In genomic region chr5:124093120-124093794, GRCm38 (mm10) we compare ENCODE assay signal across 8 mouse cellular contexts. TPM values are rescaled to one million over a fixed set of nuclear protein-coding genes. Genes with fewer than 3 reads are reported as not detected.
A peak's percentile ranks its signal among the peaks of the same experiment; 100 is the strongest.
DNase-seq lines count a peak whose midpoint lies in the region; ATAC-seq and TF ChIP-seq lines count a peak whose summit lies in the region.

No protein-coding gene starts in this region.

- ATAC-seq in forebrain, embryonic 13.5 days: 0 out of 2 replicates have a peak, but pooled peaks have one; percentile 25
- no peak for ATAC-seq in forebrain, embryonic 12.5 days (ENCODE audit: low FRiP score)
- ATAC-seq in heart, embryonic 16.5 days (replicated peaks; ENCODE audit: extremely low read depth, insufficient read depth, low FRiP score): no peak

- H3K9me3 ChIP-seq in forebrain, embryonic 13.5 days (replicated peaks): 0 out of 2 replicates have a peak, but pooled peaks cover 4% of the 10 kb centered on the region
- peaks cover 3% of the 10 kb centered on the region; the same call in 1 of the 2 replicates for H3K9me3 ChIP-seq in forebrain, embryonic 12.5 days
- H3K9me3 ChIP-seq in heart, embryonic 16.5 days (replicated peaks; ENCODE audit: control insufficient read depth, low read length): no peaks in the 10 kb centered on the region

- no peak overlapping the region for H3K4me2 ChIP-seq in forebrain, embryonic 13.5 days
- H3K4me2 ChIP-seq in forebrain, embryonic 12.5 days: no peak overlapping the region
- no peak overlapping the region for H3K4me2 ChIP-seq in heart, embryonic 16.5 days (ENCODE audit: low read depth, low read length)

- DNase-seq in testis, postnatal 10 days (ENCODE audit: low spot score): peak; percentile 79
- DNase-seq in testis, postnatal 14 days (ENCODE audit: low spot score): no peak
- DNase-seq in liver, adult 2 months (ENCODE audit: extremely low read depth, low read depth, low spot score): peak; percentile 56
- DNase-seq in embryo, embryonic 11 days: no peak
- DNase-seq in neural tube, embryonic 10.5 days (ENCODE audit: extremely low spot score, low spot score): no peak

- no peak overlapping the region for H3K4me3 ChIP-seq in forebrain, embryonic 13.5 days
- no peak overlapping the region for H3K4me3 ChIP-seq in forebrain, embryonic 12.5 days (replicated peaks)
- H3K4me3 ChIP-seq in heart, embryonic 16.5 days (ENCODE audit: low read length): no peak overlapping the region
- no peak overlapping the region for H3K4me3 ChIP-seq in liver, adult 2 months (ENCODE audit: insufficient read depth, low read depth, low read length)

- peaks cover 18% of the 10 kb centered on the region for H3K4me1 ChIP-seq in forebrain, embryonic 13.5 days
- peaks cover 11% of the 10 kb centered on the region for H3K4me1 ChIP-seq in forebrain, embryonic 12.5 days
- peaks cover 15% of the 10 kb centered on the region for H3K4me1 ChIP-seq in heart, embryonic 16.5 days (ENCODE audit: control insufficient read depth, insufficient read depth, low read length)
- H3K4me1 ChIP-seq in liver, adult 2 months (ENCODE audit: control insufficient read depth, insufficient read depth, low read length): peaks cover 10% of the 10 kb centered on the region; the same call in 1 of the 2 replicates

- H3K79me2 ChIP-seq in liver, adult 2 months (ENCODE audit: control insufficient read depth, insufficient read depth, low read length): no peaks in the 10 kb centered on the region

- H3K36me3 ChIP-seq in forebrain, embryonic 13.5 days (ENCODE audit: poor library complexity, severe bottlenecking): no peaks in the 10 kb centered on the region
- no peaks in the 10 kb centered on the region for H3K36me3 ChIP-seq in forebrain, embryonic 12.5 days (replicated peaks)
- H3K36me3 ChIP-seq in heart, embryonic 16.5 days (ENCODE audit: control insufficient read depth, insufficient read depth): no peaks in the 10 kb centered on the region
- no peaks in the 10 kb centered on the region for H3K36me3 ChIP-seq in liver, adult 2 months (ENCODE audit: control insufficient read depth, insufficient read depth, low read length)

- TF ChIP-seq POLR2A in liver, adult 2 months (IDR thresholded peaks at IDR 0.05; ENCODE audit: extremely low read depth, insufficient read depth, low read length): no peak

- TF ChIP-seq CTCF in liver, adult 2 months (IDR thresholded peaks at IDR 0.05; ENCODE audit: low read depth, low read length): no peak

- H3K9ac ChIP-seq in forebrain, embryonic 13.5 days: no peak overlapping the region; the same call in 1 of the 2 replicates
- H3K9ac ChIP-seq in forebrain, embryonic 12.5 days: no peak overlapping the region
- H3K9ac ChIP-seq in heart, embryonic 16.5 days (ENCODE audit: low read length): peak overlapping the region; percentile 21; the same call in 1 of the 2 replicates
- H3K9ac ChIP-seq in liver, adult 2 months (ENCODE audit: low read depth, low read length): no peak overlapping the region

- no peak overlapping the region for H3K27ac ChIP-seq in forebrain, embryonic 13.5 days
- H3K27ac ChIP-seq in forebrain, embryonic 12.5 days: no peak overlapping the region
- H3K27ac ChIP-seq in heart, embryonic 16.5 days (ENCODE audit: low read length): no peak overlapping the region
- H3K27ac ChIP-seq in liver, adult 2 months (replicated peaks; ENCODE audit: insufficient read depth, low read depth, low read length): no peak overlapping the region

- peaks cover 18% of the 10 kb centered on the region for H3K27me3 ChIP-seq in forebrain, embryonic 13.5 days
- H3K27me3 ChIP-seq in forebrain, embryonic 12.5 days: peaks cover 24% of the 10 kb centered on the region
- H3K27me3 ChIP-seq in heart, embryonic 16.5 days (ENCODE audit: control insufficient read depth, insufficient read depth, low read length): no peaks in the 10 kb centered on the region
- no peaks in the 10 kb centered on the region for H3K27me3 ChIP-seq in liver, adult 2 months (ENCODE audit: control insufficient read depth, insufficient read depth, low read length)

- WGBS in forebrain, embryonic 13.5 days: 67% methylated on average over 11 of the region's 11 CpGs
- 76% methylated on average over 11 of the region's 11 CpGs for WGBS in forebrain, embryonic 12.5 days
- 61% methylated on average over 11 of the region's 11 CpGs for WGBS in heart, embryonic 16.5 days
- 55% methylated on average over 11 of the region's 11 CpGs for WGBS in liver, adult 2 months

RNA-seq across cellular contexts. Expression of gene Abcb9, which starts 2.3 kb away (rescaled TPM):
- polyA plus RNA-seq in forebrain, embryonic 13.5 days (2015; fragmentation: Nextera tagmentation; extraction: Ambion mirVana): 5.8 and 6.1 TPM in 2 replicates
- polyA plus RNA-seq in forebrain, embryonic 12.5 days (2016; fragmentation: Nextera tagmentation; extraction: Ambion mirVana): 2.9 and 3.3 TPM in 2 replicates
- polyA plus RNA-seq in heart, embryonic 16.5 days (2015; fragmentation: Nextera tagmentation; extraction: Ambion mirVana): 3.8 and 7.2 TPM in 2 replicates
- 0.74 and 0.87 TPM in 2 replicates for total RNA-seq in liver, adult 2 months (2014; rRNA removed)
- 2.4 and 2.5 TPM in 2 replicates for polyA plus RNA-seq in liver, adult 2 months (2012; rRNA removed)

RNA-seq across cellular contexts. Expression of gene Ogfod2, which starts 18.8 kb away (rescaled TPM):
- 23.5 and 24.3 TPM in 2 replicates for polyA plus RNA-seq in forebrain, embryonic 13.5 days (2015; fragmentation: Nextera tagmentation; extraction: Ambion mirVana)
- 17.7 and 19.1 TPM in 2 replicates for polyA plus RNA-seq in forebrain, embryonic 12.5 days (2016; fragmentation: Nextera tagmentation; extraction: Ambion mirVana)
- polyA plus RNA-seq in heart, embryonic 16.5 days (2015; fragmentation: Nextera tagmentation; extraction: Ambion mirVana): 21.3 and 24.2 TPM in 2 replicates
- total RNA-seq in liver, adult 2 months (2014; rRNA removed): 38.5 and 46.6 TPM in 2 replicates
- 65.3 and 74.6 TPM in 2 replicates for polyA plus RNA-seq in liver, adult 2 months (2012; rRNA removed)

RNA-seq across cellular contexts. Expression of gene Arl6ip4, which starts 22.6 kb away (rescaled TPM):
- polyA plus RNA-seq in forebrain, embryonic 13.5 days (2015; fragmentation: Nextera tagmentation; extraction: Ambion mirVana): 80.8 and 83.0 TPM in 2 replicates
- 92.7 and 97.1 TPM in 2 replicates for polyA plus RNA-seq in forebrain, embryonic 12.5 days (2016; fragmentation: Nextera tagmentation; extraction: Ambion mirVana)
- 72.6 and 78.1 TPM in 2 replicates for polyA plus RNA-seq in heart, embryonic 16.5 days (2015; fragmentation: Nextera tagmentation; extraction: Ambion mirVana)
- total RNA-seq in liver, adult 2 months (2014; rRNA removed): 18.0 and 19.3 TPM in 2 replicates
- 23.6 and 26.2 TPM in 2 replicates for polyA plus RNA-seq in liver, adult 2 months (2012; rRNA removed)

Comparison
In these comparisons a context has a peak if more than half of its experiments do, and no peak if none do; other contexts are left out.
1. DNase-seq: peak in testis, postnatal 10 days (single experiment) and liver, adult 2 months (single experiment); none in testis, postnatal 14 days (single experiment), embryo, embryonic 11 days (single experiment) and neural tube, embryonic 10.5 days (single experiment).